Mouse (Mus musculus) testis, adult 2 months (tissue): ENCODE measurements around the gene Kcnk13.

Experiments
- CTCF ChIP-seq: fragments of 200-500 bp; IDR thresholded peaks from 2 replicates; pipeline ENCODE4 v1.5.1; 2012; ENCODE audit warnings: low read depth, mild to moderate bottlenecking, inconsistent platforms, low read length, moderate library complexity; ENCODE audit not compliant: control insufficient read depth, insufficient read depth, insufficient replicate concordance
- POLR2A ChIP-seq: fragments of 200-500 bp; IDR thresholded peaks from 2 replicates; pipeline ENCODE4 v1.6.1; 2012; ENCODE audit warnings: low read depth, mild to moderate bottlenecking, inconsistent platforms, low read length, moderate library complexity; ENCODE audit not compliant: control insufficient read depth

DNA sequence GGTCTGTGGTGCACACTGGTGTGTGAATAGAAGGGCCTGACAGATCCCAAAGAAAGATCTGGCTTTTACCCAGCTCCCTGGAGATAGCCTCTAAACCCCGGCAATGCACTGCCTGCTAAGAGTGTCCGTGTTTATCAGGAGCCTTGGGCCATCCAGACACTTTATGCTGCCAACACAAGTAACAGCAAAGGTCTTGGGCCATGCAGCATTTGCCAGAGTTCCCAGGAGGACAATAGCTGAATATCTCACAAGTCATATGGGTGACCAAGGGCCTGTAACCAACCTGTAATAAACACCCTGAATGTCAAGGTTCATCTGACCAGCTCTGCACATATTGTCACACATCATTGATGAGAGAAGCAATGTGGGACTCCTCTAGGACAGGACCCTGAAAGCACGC is 123.7 kb downstream of the Kcnk13 start:
- no peak for TF ChIP-seq POLR2A
- TF ChIP-seq CTCF = no peak
